Mouse (Mus musculus) liver, embryonic 15.5 days (tissue): Measurements from ENCODE around the gene Bola1. TPM values are rescaled to one million over a fixed set of nuclear protein-coding genes. Genes with fewer than 3 reads are reported as not detected.
A peak's percentile ranks its signal among the peaks of the same experiment; 100 is the strongest.

Experiments used
- ATAC-seq: fragments of 200-750 bp; cut with Nextera tagmentation; 2 replicates; pipeline ENCODE4 v1.8.0; 2017; ENCODE audit warnings: moderate number of reproducible peaks, mild to moderate bottlenecking, moderate library complexity; ENCODE audit not compliant: insufficient read depth
- H3K27ac ChIP-seq: fragments of 300-500 bp; sonication (generic); replicated peaks from 2 replicates; pipeline ENCODE4 v1.5.1; 2015; ENCODE audit warnings: mild to moderate bottlenecking, inconsistent platforms
- H3K27me3 ChIP-seq: fragments of 300-500 bp; sonication (generic); 2 replicates; pipeline ENCODE4 v1.6.1; 2015; ENCODE audit warnings: mild to moderate bottlenecking, inconsistent platforms
- H3K36me3 ChIP-seq: fragments of 300-500 bp; sonication (generic); replicated peaks from 2 replicates; pipeline ENCODE4 v1.6.1; 2015; ENCODE audit warnings: moderate library complexity, mild to moderate bottlenecking, inconsistent platforms
- H3K4me1 ChIP-seq: fragments of 300-500 bp; sonication (generic); replicated peaks from 2 replicates; pipeline ENCODE4 v1.6.1; 2015; ENCODE audit warnings: inconsistent platforms
- H3K4me2 ChIP-seq: fragments of 300-500 bp; sonication (generic); 2 replicates; pipeline ENCODE4 v1.6.1; 2015; ENCODE audit warnings: moderate library complexity, mild to moderate bottlenecking, inconsistent platforms
- H3K4me3 ChIP-seq: fragments of 300-500 bp; sonication (generic); replicated peaks from 2 replicates; pipeline ENCODE4 v1.5.1; 2015; ENCODE audit warnings: mild to moderate bottlenecking, inconsistent platforms
- H3K9ac ChIP-seq: fragments of 300-500 bp; sonication (generic); 2 replicates; pipeline ENCODE4 v1.6.1; 2015; ENCODE audit warnings: moderate library complexity, mild to moderate bottlenecking, inconsistent platforms
- H3K9me3 ChIP-seq: fragments of 300-500 bp; sonication (generic); replicated peaks from 2 replicates; pipeline ENCODE4 v1.6.1; 2016; ENCODE audit warnings: inconsistent platforms
- WGBS: fragments of 180-500 bp; shearing (Covaris S2); methylation state at CpG from one replicate; pipeline ENCODE4 v1.1.7; 2015; ENCODE audit warnings: mixed read lengths; ENCODE audit not compliant: insufficient replicate concordance; 5-methylcytosine and 5-hydroxymethylcytosine counted together
- microRNA-seq: library from miRNA; unstranded; fragments of <30 nt; microRNA quantifications from one replicate; pipeline ENCODE4, GENCODE M21; 2016
- polyA plus RNA-seq: library from polyadenylated mRNA; unstranded; fragments of >200 nt; fragmentation: Nextera tagmentation; extraction: Ambion mirVana; gene quantifications from 2 replicates; pipeline ENCODE4 v1.2.1, GENCODE M21; 2015

Gene Bola1
- polyA plus RNA-seq, 1 experiment from 2014 or later = 34.6 TPM

DNA sequence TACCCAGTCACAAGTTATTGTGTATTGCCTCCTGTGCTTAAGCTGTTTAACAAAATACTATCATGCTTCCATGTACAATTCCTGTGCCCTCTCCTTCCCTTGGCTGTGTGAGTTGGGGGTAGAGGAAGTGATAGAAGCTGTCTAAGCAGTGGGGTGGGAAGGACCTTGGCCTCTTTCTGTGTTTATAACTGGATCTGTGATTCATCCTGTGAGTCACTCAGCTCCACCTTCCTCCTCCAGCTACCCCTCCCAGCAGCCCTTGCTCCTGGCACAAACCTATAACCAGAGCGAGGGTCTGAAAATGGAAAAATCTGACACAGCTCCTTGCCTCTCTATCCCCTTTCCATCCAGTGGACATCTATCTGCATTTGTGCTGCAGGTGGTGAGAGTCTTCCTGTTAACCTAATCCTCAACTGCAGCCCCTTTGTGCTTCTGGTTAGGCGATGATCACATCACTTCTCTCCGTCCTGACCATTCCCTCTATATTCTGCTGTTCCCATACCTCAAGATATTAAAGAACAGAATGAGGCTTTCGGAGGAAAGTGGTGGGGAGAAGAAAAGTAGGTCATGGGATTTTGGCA lies 59.2 kb downstream of the Bola1 start:
- Histone ChIP-seq H3K4me3 (no peak overlapping the region), H3K36me3 (peaks cover 9% of the 10 kb centered on the region), H3K4me2 (peak overlapping the region; percentile 57), H3K4me1 (peaks cover 12% of the 10 kb centered on the region), H3K27me3 (peaks cover 63% of the 10 kb centered on the region), H3K9ac (no peak overlapping the region), H3K27ac (peak overlapping the region; percentile 53), H3K9me3 (no peaks in the 10 kb centered on the region)
- peak; percentile 22; the same call in 1 of the 2 replicates for ATAC-seq
- WGBS = 38% methylated on average over 4 of the region's 4 CpGs

DNA sequence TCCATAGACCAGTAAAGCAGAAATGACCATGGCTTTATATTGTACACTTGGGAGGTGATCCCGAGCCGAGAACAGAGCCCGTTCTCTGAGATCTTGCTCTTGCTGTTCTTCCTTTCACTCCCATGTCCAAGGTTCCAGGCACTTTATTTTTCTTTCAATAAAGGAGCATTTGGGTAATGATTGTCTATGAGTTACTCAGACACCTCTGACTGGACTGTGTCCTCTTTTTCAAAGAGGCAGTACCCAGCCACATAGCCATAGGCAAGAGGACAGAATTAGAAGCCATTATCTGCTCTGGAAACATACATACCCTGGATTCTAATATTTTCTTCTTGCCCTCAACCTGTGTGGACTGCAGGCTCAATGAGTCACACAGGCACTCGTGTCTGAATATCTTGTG lies 59.7 kb downstream of the Bola1 start:
- Histone ChIP-seq H3K36me3 (peaks cover 14% of the 10 kb centered on the region), H3K4me1 (peaks cover 12% of the 10 kb centered on the region), H3K4me2 (no peak overlapping the region), H3K27me3 (peaks cover 59% of the 10 kb centered on the region), H3K9ac (no peak overlapping the region), H3K9me3 (no peaks in the 10 kb centered on the region), H3K4me3 (no peak overlapping the region), H3K27ac (peak overlapping the region; percentile 53; the same call in 1 of the 2 replicates)
- 54% methylated on average over 4 of the region's 4 CpGs for WGBS
- ATAC-seq = no peak

DNA sequence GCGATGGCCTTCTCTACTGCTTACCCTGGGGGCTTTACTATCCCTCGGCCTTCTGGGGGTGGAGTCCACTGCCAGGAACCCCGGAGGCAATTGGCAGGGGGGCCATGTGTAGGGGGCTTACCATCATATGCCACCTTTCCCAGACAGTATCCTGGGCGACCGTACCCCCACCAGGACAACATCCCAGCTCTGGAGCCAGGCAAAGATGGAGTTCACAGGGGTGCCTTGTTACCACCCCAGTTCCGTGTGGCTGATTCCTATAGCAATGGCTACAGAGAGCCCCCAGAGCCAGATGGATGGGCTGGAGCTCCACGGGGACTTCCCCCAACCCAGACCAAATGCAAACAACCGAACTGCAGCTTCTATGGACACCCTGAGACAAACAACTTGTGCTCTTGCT lies 64.0 kb downstream of the Bola1 start:
- no peak overlapping the region for H3K4me2 ChIP-seq
- WGBS = 78% methylated on average over 8 of the region's 8 CpGs
- peaks cover 56% of the 10 kb centered on the region for H3K36me3 ChIP-seq
- no peak overlapping the region for H3K9ac ChIP-seq
- no peak overlapping the region for H3K4me3 ChIP-seq
- H3K27ac ChIP-seq = no peak overlapping the region
- no peaks in the 10 kb centered on the region for H3K9me3 ChIP-seq
- H3K4me1 ChIP-seq = peaks cover 6% of the 10 kb centered on the region
- H3K27me3 ChIP-seq = peaks cover 16% of the 10 kb centered on the region
- ATAC-seq = no peak

DNA sequence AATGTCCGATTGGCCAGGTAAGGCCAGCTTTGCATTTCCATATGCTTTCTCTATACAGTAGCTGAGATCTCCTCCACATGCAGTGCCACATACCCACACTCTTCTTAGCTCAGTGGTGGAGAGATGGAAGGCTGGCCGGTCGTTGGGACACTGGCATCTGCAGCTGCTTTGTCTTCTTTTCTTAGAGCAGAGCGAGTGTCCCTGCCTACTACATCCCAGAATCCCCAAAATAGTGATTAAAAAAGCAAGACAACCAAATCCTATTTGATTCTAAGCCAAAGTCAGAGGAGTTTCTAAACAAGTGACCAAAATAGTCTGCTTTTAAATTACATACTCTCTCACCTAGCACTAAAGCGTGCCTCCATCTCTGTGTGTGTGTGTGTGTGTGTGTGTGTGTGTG lies 66.9 kb downstream of the Bola1 start:
- Histone ChIP-seq H3K4me3 (no peak overlapping the region), H3K9ac (no peak overlapping the region), H3K36me3 (peaks cover 61% of the 10 kb centered on the region), H3K4me2 (no peak overlapping the region), H3K27ac (no peak overlapping the region), H3K4me1 (0 out of 2 replicates have a peak, but pooled peaks cover 2% of the 10 kb centered on the region), H3K27me3 (no peaks in the 10 kb centered on the region), H3K9me3 (no peaks in the 10 kb centered on the region)
- ATAC-seq = no peak
- 84% methylated on average over 5 of the region's 5 CpGs for WGBS

- peaks cover 61% of the 10 kb centered on the region for H3K36me3 ChIP-seq
- H3K9ac ChIP-seq = no peak overlapping the region
- no peak overlapping the region for H3K4me2 ChIP-seq
- 69% methylated on average over 7 of the region's 7 CpGs for WGBS
- ATAC-seq = no peak
- H3K4me3 ChIP-seq = no peak overlapping the region
- no peaks in the 10 kb centered on the region for H3K27me3 ChIP-seq
- H3K27ac ChIP-seq = no peak overlapping the region
- H3K9me3 ChIP-seq = no peaks in the 10 kb centered on the region
- H3K4me1 ChIP-seq = 0 out of 2 replicates have a peak, but pooled peaks cover 2% of the 10 kb centered on the region
These were observed 67.7 kb downstream of the Bola1 start for GRCm38 (mm10) chr3:96151836-96152235.

DNA sequence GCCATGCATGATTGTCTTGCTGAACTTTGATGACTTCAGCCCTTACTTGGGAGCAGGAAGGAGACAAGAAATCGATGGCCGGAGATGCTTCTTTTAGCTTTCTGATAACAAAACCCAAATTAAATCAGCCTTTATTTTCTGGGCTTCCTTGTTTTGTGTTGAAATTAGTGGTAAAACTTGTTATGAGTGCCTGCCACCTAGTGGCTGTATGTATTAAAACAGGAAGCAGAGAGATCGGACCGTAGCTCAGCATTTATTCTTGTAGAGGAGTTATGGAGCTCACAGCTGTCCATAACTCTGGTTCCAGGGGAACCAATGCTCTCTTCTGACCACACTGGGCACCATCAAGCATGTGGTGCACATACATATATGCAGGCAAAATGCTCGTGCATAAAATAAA lies 71.6 kb downstream of the Bola1 start:
- H3K4me3 ChIP-seq = no peak overlapping the region
- H3K9me3 ChIP-seq = no peaks in the 10 kb centered on the region
- H3K36me3 ChIP-seq = peaks cover 53% of the 10 kb centered on the region
- ATAC-seq = no peak
- 7% methylated on average over 5 of the region's 5 CpGs for WGBS
- no peaks in the 10 kb centered on the region for H3K27me3 ChIP-seq
- H3K27ac ChIP-seq = no peak overlapping the region
- H3K4me2 ChIP-seq = no peak overlapping the region
- no peak overlapping the region for H3K9ac ChIP-seq
- 0 out of 2 replicates have a peak, but pooled peaks cover 2% of the 10 kb centered on the region for H3K4me1 ChIP-seq

Small RNA genes lying within 50 kb of the gene (microRNA-seq; reads per million reads assigned to microRNA genes)
- gene Gm44492 (not detected), gene Gm47311 (not detected), gene Gm47313 (not detected)

Other genes with a start within 250 kb of the Bola1 start
- 5.9 and 6.6 TPM in 2 replicates for gene Plekho1, start 223.7 kb downstream of the Bola1 start, polyA plus RNA-seq
- 12.6 and 14.1 TPM in 2 replicates for gene Vps45, start 161.2 kb downstream of the Bola1 start, polyA plus RNA-seq
- 10.3 and 12.0 TPM in 2 replicates for gene Otud7b, start 115.2 kb downstream of the Bola1 start, polyA plus RNA-seq
- 2.3 and 3.7 TPM in 2 replicates for gene Mtmr11, start 57.7 kb downstream of the Bola1 start, polyA plus RNA-seq
- 73.7 and 76.6 TPM in 2 replicates for gene Sf3b4, start 47.4 kb downstream of the Bola1 start, polyA plus RNA-seq
- 0.23 and 0.26 TPM in 2 replicates for gene Sv2a, start 38.6 kb downstream of the Bola1 start, polyA plus RNA-seq
- gene Hist2h2ab, start 156 bp upstream of the Bola1 start, polyA plus RNA-seq = 0.40 and 0.58 TPM in 2 replicates
- gene Hist2h2ac, start 1.2 kb upstream of the Bola1 start, polyA plus RNA-seq = 16.1 and 18.0 TPM in 2 replicates
- gene Hist2h2be, start 1.4 kb upstream of the Bola1 start, polyA plus RNA-seq = 6.5 and 7.7 TPM in 2 replicates
- gene Hist2h3c2, start 19.4 kb upstream of the Bola1 start, polyA plus RNA-seq = 10.8 and 13.6 TPM in 2 replicates
- gene Hist2h2aa2, start 20.6 kb upstream of the Bola1 start, polyA plus RNA-seq = 54.8 and 64.9 TPM in 2 replicates
- 31.3 and 45.2 TPM in 2 replicates for gene Hist2h2aa1, start 25.8 kb upstream of the Bola1 start, polyA plus RNA-seq
- gene Hist2h3c1, start 27.0 kb upstream of the Bola1 start, polyA plus RNA-seq = 2.5 and 3.2 TPM in 2 replicates
- gene Hist2h4, start 43.6 kb upstream of the Bola1 start, polyA plus RNA-seq = 29.3 and 32.9 TPM in 2 replicates
- gene Hist2h3b, start 48.9 kb upstream of the Bola1 start, polyA plus RNA-seq = 78.7 and 99.7 TPM in 2 replicates
- 19.4 and 24.6 TPM in 2 replicates for gene Hist2h2bb, start 50.0 kb upstream of the Bola1 start, polyA plus RNA-seq
- 4.4 and 4.7 TPM in 2 replicates for gene Fcgr1, start 74.3 kb upstream of the Bola1 start, polyA plus RNA-seq
- not detected in 2 replicates for gene BC107364, start 232.6 kb upstream of the Bola1 start, polyA plus RNA-seq